Mouse (Mus musculus) neural tube, embryonic 11.5 days (tissue): Measurements from ENCODE around the gene Ccl22. TPM values are rescaled to one million over a fixed set of nuclear protein-coding genes. Genes with fewer than 3 reads are reported as not detected.

Experiments
- ATAC-seq: fragments of 200-750 bp; cut with Nextera tagmentation; 2 replicates; pipeline ENCODE4 v1.8.0; 2017; ENCODE audit warnings: moderate number of reproducible peaks, mild to moderate bottlenecking, moderate TSS enrichment, moderate library complexity; ENCODE audit not compliant: insufficient read depth, low FRiP score, low TSS enrichment
- DNase-seq: peaks from one replicate; pipeline ENCODE4 v3.0.0-alpha.2; 2015; ENCODE audit warnings: low spot score
- H3K27ac ChIP-seq: fragments of 300-500 bp; sonication (generic); 2 replicates; pipeline ENCODE4 v1.5.1; 2014; ENCODE audit warnings: low read depth, mild to moderate bottlenecking, low read length
- H3K27me3 ChIP-seq: fragments of 300-500 bp; sonication (generic); 2 replicates; pipeline ENCODE4 v1.6.1; 2014; ENCODE audit warnings: mild to moderate bottlenecking, low read length, mixed read lengths; ENCODE audit not compliant: control insufficient read depth, insufficient read depth
- H3K36me3 ChIP-seq: fragments of 300-500 bp; sonication (generic); 2 replicates; pipeline ENCODE4 v1.6.1; 2014; ENCODE audit warnings: mild to moderate bottlenecking, low read length, moderate library complexity, mixed read lengths; ENCODE audit not compliant: control insufficient read depth, insufficient read depth
- H3K4me1 ChIP-seq: fragments of 300-500 bp; sonication (generic); 2 replicates; pipeline ENCODE4 v1.6.1; 2014; ENCODE audit warnings: low read length, mixed read lengths; ENCODE audit not compliant: control insufficient read depth, insufficient read depth
- H3K4me2 ChIP-seq: fragments of 300-500 bp; sonication (generic); 2 replicates; pipeline ENCODE4 v1.6.1; 2014; ENCODE audit warnings: low read depth, mild to moderate bottlenecking, moderate library complexity
- H3K4me3 ChIP-seq: fragments of 300-500 bp; sonication (generic); 2 replicates; pipeline ENCODE4 v1.5.1; 2014; ENCODE audit warnings: low read depth, low read length
- H3K9ac ChIP-seq: fragments of 300-500 bp; sonication (generic); 2 replicates; pipeline ENCODE4 v1.6.1; 2014; ENCODE audit warnings: mild to moderate bottlenecking, low read length
- H3K9me3 ChIP-seq: fragments of 300-500 bp; sonication (generic); 2 replicates; pipeline ENCODE4 v1.6.1; 2016; ENCODE audit warnings: low read length; ENCODE audit not compliant: control insufficient read depth
- WGBS: fragments of 180-500 bp; shearing (Covaris S2); extraction: QIAGEN DNeasy Blood & Tissue Kit; methylation state at CpG from one replicate; pipeline ENCODE4 v1.1.7; 2014; 5-methylcytosine and 5-hydroxymethylcytosine counted together
- polyA plus RNA-seq: library from polyadenylated mRNA; unstranded; fragments of >200 nt; fragmentation: Nextera tagmentation; extraction: Ambion mirVana; gene quantifications from 2 replicates; pipeline ENCODE4 v1.2.1, GENCODE M21; 2014

Ccl22 gene
- polyA plus RNA-seq, 1 experiment from 2014 or later = not detected

DNA sequence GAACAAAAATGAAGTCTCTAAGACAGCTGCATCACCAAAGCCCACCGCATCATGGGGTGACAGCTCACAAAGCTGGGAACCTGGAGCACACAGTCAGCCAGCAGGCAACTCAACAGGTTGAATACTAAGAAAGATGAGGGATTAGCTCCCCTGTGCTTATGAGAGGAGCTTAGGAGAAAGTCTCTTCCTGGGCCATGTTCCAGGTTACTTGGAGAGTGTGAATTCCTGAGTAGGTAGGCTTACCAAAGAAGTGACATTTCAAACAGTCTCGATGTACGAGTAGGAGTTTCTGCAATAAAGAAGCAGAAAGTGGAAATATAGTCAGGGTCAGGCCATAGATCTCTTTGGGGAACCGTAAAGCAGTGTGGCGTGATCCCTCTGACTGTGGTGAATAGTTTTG is 906 bp upstream of the Ccl22 start:
- Histone ChIP-seq H3K4me3 (no peak overlapping the region), H3K4me2 (no peak overlapping the region), H3K36me3 (no peaks in the 10 kb centered on the region), H3K9me3 (no peaks in the 10 kb centered on the region), H3K4me1 (no peaks in the 10 kb centered on the region), H3K27ac (no peak overlapping the region), H3K27me3 (no peaks in the 10 kb centered on the region), H3K9ac (no peak overlapping the region)
- WGBS = 92% methylated on average over 5 of the region's 5 CpGs
- DNase-seq (no peak), ATAC-seq (no peak)

DNA sequence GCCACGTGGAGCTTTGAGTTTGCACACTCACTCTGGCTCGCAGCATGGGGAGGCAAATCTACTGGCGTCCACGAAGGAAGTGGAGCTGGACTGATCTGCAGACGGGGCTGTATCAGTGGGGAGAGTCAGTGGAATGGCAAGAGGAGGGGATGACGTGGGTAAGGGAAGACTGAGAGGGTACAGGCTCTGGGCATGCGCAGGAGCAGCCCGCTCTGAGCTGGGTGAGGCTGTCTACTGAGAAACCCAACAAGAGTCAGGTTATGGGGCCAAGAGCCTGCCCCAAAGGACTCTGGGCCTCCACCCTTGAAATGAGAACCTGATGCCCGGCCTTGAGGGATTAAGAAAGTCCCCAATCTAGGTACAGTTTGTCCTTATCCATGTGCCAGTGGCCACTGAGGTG is 418 bp upstream of the Ccl22 start:
- H3K9me3 ChIP-seq = no peaks in the 10 kb centered on the region
- no peak overlapping the region for H3K27ac ChIP-seq
- no peaks in the 10 kb centered on the region for H3K27me3 ChIP-seq
- no peak overlapping the region for H3K9ac ChIP-seq
- H3K4me2 ChIP-seq = no peak overlapping the region
- 83% methylated on average over 9 of the region's 9 CpGs for WGBS
- DNase-seq (no peak), ATAC-seq (no peak)
- H3K36me3 ChIP-seq = no peaks in the 10 kb centered on the region
- no peaks in the 10 kb centered on the region for H3K4me1 ChIP-seq
- no peak overlapping the region for H3K4me3 ChIP-seq

DNA sequence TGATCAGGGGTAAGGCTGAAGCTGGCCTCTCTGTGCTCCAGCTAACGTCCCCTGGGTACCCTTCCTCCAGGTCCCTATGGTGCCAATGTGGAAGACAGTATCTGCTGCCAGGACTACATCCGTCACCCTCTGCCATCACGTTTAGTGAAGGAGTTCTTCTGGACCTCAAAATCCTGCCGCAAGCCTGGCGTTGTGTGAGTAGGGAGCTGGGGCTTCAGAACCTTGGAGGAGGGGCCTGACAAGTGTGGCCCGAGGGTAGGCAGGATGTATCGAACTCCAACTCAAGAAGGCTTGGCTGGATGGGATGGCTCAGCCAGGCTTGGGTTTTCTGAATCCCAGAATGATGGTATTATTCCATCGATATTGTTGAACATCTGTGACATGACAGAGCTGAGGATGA is 1.4 kb downstream of the Ccl22 start:
- DNase-seq (no peak), ATAC-seq (no peak)
- no peaks in the 10 kb centered on the region for H3K36me3 ChIP-seq
- H3K27ac ChIP-seq = no peak overlapping the region
- no peak overlapping the region for H3K9ac ChIP-seq
- H3K4me2 ChIP-seq = no peak overlapping the region
- no peaks in the 10 kb centered on the region for H3K4me1 ChIP-seq
- H3K9me3 ChIP-seq = no peaks in the 10 kb centered on the region
- WGBS = 86% methylated on average over 8 of the region's 8 CpGs
- no peaks in the 10 kb centered on the region for H3K27me3 ChIP-seq
- no peak overlapping the region for H3K4me3 ChIP-seq

GRCm38 (mm10) chr8:94748363-94748762 is 3.0 kb downstream of the Ccl22 start:
- no peaks in the 10 kb centered on the region for H3K36me3 ChIP-seq

DNA sequence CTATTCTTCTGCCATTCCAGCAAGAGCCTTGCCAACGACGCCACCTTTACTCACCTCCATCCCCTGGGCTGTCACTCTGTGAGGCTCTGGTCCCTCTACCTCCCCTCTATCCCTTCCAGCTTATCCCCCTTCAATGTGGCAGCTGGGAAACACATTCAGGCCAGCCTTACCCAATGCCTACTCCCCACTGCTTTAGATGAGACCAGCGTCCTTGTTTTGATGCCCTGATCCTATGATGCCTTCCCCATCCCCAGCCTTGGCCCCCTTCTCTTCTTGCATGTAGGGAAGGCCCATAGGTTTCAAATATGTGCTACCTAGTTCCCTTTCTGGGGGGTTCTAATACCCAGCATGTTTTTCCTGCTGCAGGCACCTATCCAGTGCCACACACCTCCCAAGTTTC is 4.6 kb downstream of the Ccl22 start:
- Histone ChIP-seq H3K4me2 (no peak overlapping the region), H3K27ac (no peak overlapping the region)
- no peak for ATAC-seq

More at GRCm38 (mm10) chr8:94748363-94748762, 3.0 kb downstream of the Ccl22 start:
- Histone ChIP-seq H3K4me3 (no peak overlapping the region), H3K9ac (no peak overlapping the region), H3K4me1 (no peaks in the 10 kb centered on the region), H3K27me3 (no peaks in the 10 kb centered on the region), H3K27ac (no peak overlapping the region), H3K9me3 (no peaks in the 10 kb centered on the region), H3K4me2 (no peak overlapping the region)
- DNase-seq (no peak), ATAC-seq (no peak)
- 68% methylated on average over 4 of the region's 4 CpGs for WGBS

GRCm38 (mm10) chr8:94751023-94751849 is 5.8 kb downstream of the Ccl22 start:
- Histone ChIP-seq H3K9ac (no peak overlapping the region), H3K4me3 (no peak overlapping the region), H3K9me3 (no peaks in the 10 kb centered on the region), H3K4me2 (no peak overlapping the region), H3K4me1 (no peaks in the 10 kb centered on the region), H3K27ac (no peak overlapping the region), H3K36me3 (no peaks in the 10 kb centered on the region), H3K27me3 (no peaks in the 10 kb centered on the region)
- 88% methylated on average over 10 of the region's 10 CpGs for WGBS
- ATAC-seq (no peak), DNase-seq (no peak)

More for the DNA sequence above, 4.6 kb downstream of the Ccl22 start:
- H3K27me3 ChIP-seq = no peaks in the 10 kb centered on the region
- H3K4me3 ChIP-seq = no peak overlapping the region
- DNase-seq = no peak
- H3K9ac ChIP-seq = no peak overlapping the region
- no peaks in the 10 kb centered on the region for H3K4me1 ChIP-seq
- no peaks in the 10 kb centered on the region for H3K9me3 ChIP-seq
- 83% methylated on average over 3 of the region's 3 CpGs for WGBS
- H3K36me3 ChIP-seq = no peaks in the 10 kb centered on the region

DNA sequence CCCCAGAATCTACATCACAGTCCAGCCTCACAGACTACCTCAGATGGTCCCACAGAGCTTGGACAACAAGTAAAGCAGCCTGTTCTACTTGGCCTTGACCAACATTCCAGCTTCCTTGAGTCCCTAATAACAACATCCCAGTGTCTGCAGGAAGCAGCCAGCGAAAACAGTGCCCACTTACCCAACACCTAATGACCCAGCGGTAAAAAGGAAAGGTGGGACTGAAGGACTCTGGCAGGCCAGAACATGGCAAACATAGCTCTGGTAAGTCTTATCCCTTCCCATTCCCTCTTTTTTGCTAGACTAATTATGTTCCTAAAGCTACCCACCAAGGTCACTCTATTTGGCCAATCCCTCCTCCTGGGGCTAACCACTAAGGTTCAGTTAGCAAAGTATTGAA is 8.6 kb downstream of the Ccl22 start:
- H3K9ac ChIP-seq = no peak overlapping the region
- 90% methylated on average over 2 of the region's 2 CpGs for whole genome bisulfite sequencing
- ATAC-seq (no peak), DNase-seq (no peak)
- H3K27me3 ChIP-seq = no peaks in the 10 kb centered on the region
- no peak overlapping the region for H3K4me3 ChIP-seq
- no peak overlapping the region for H3K27ac ChIP-seq
- no peaks in the 10 kb centered on the region for H3K4me1 ChIP-seq
- no peak overlapping the region for H3K4me2 ChIP-seq
- H3K9me3 ChIP-seq = no peaks in the 10 kb centered on the region
- H3K36me3 ChIP-seq = no peaks in the 10 kb centered on the region

GRCm38 (mm10) chr8:94754486-94754885 is 9.1 kb downstream of the Ccl22 start:
- no peak overlapping the region for H3K4me2 ChIP-seq
- H3K27ac ChIP-seq = no peak overlapping the region

GRCm38 (mm10) chr8:94767035-94767434 is 21.6 kb downstream of the Ccl22 start:
- Histone ChIP-seq H3K27ac (no peak overlapping the region), H3K9me3 (no peaks in the 10 kb centered on the region), H3K4me1 (no peaks in the 10 kb centered on the region; the same call in 1 of the 2 replicates), H3K36me3 (no peaks in the 10 kb centered on the region), H3K4me2 (no peak overlapping the region), H3K9ac (no peak overlapping the region), H3K27me3 (peaks cover 4% of the 10 kb centered on the region), H3K4me3 (no peak overlapping the region)
- WGBS = 87% methylated on average over 9 of the region's 9 CpGs
- DNase-seq = no peak
- ATAC-seq = no peak

More at GRCm38 (mm10) chr8:94754486-94754885, 9.1 kb downstream of the Ccl22 start:
- ATAC-seq (no peak), DNase-seq (no peak)
- Histone ChIP-seq H3K9me3 (no peaks in the 10 kb centered on the region), H3K36me3 (no peaks in the 10 kb centered on the region), H3K27me3 (no peaks in the 10 kb centered on the region), H3K9ac (no peak overlapping the region), H3K4me1 (no peaks in the 10 kb centered on the region), H3K4me3 (no peak overlapping the region)
- 79% methylated on average over 2 of the region's 2 CpGs for WGBS
